Mouse (Mus musculus) CH12.LX (cell line): ENCODE data around the gene Tmem158. TPM values are rescaled to one million over a fixed set of nuclear protein-coding genes. Genes with fewer than 3 reads are reported as not detected.

ENCODE experiments used
- DNase-seq: peaks from one replicate; pipeline ENCODE4 v3.0.0-alpha.2; 2013; ENCODE audit errors: extremely low read depth
- H3K27ac ChIP-seq: 2 replicates; pipeline ENCODE4 v1.5.1; 2012; ENCODE audit warnings: low read depth, mild to moderate bottlenecking, control low read depth, moderate library complexity; ENCODE audit not compliant: insufficient read depth
- H3K27me3 ChIP-seq: replicated peaks from 2 replicates; pipeline ENCODE3; 2012; ENCODE audit warnings: inconsistent platforms
- H3K36me3 ChIP-seq, 2 experiments: replicated peaks in 1 of 2; 2 replicates each; pipeline versions ENCODE3 to v1.6.1; 2012; ENCODE audit warnings: inconsistent platforms in 1 of 2, low read length in 1 of 2, mild to moderate bottlenecking in 1 of 2, mixed read lengths in 1 of 2, moderate library complexity in 1 of 2; ENCODE audit not compliant: control insufficient read depth in 1 of 2, insufficient read depth in 1 of 2
- H3K4me1 ChIP-seq, 2 experiments: 2 replicates each; pipeline ENCODE4 v1.6.1; 2012; ENCODE audit warnings: inconsistent platforms in 1 of 2, moderate library complexity in 1 of 2; ENCODE audit not compliant: insufficient read depth in 2 of 2, control insufficient read depth in 1 of 2
- H3K4me2 ChIP-seq: 2 replicates; pipeline ENCODE4 v1.6.1; 2012; ENCODE audit warnings: low read depth, mild to moderate bottlenecking, control low read depth; ENCODE audit not compliant: poor library complexity, insufficient read depth, severe bottlenecking
- H3K4me3 ChIP-seq, 3 experiments: fragments of 150-350 bp in 1 of 3; sonication (generic) in 1 of 3; replicated peaks in 1 of 3; 2 replicates each; pipeline versions ENCODE3 to v1.5.1; 2011 to 2012; ENCODE audit warnings: low read depth in 2 of 3, low read length in 2 of 3, mild to moderate bottlenecking in 2 of 3, moderate library complexity in 2 of 3, control low read depth in 1 of 3, improper control_type of control experiment in 1 of 3, inconsistent platforms in 1 of 3, mixed read lengths in 1 of 3; ENCODE audit not compliant: poor library complexity in 1 of 3
- H3K79me2 ChIP-seq: replicated peaks from 2 replicates; pipeline ENCODE4 v1.6.1; 2012; ENCODE audit warnings: mild to moderate bottlenecking, moderate library complexity; ENCODE audit not compliant: control insufficient read depth, poor library complexity, insufficient read depth, severe bottlenecking; ENCODE audit errors: extremely low read depth
- H3K9ac ChIP-seq: 2 replicates; pipeline ENCODE4 v1.6.1; 2012; ENCODE audit warnings: low read depth, mild to moderate bottlenecking, control low read depth, moderate library complexity; ENCODE audit not compliant: insufficient read depth
- H3K9me3 ChIP-seq: replicated peaks from 2 replicates; pipeline ENCODE3; 2012; ENCODE audit warnings: low read length, inconsistent platforms, mixed read lengths
- TBP ChIP-seq: conservative IDR thresholded peaks from 2 replicates; pipeline ENCODE4 v1.6.1; 2011; ENCODE audit warnings: low read depth, low read length, improper control_type of control experiment
- dilution Hi-C: fragments of 300-500 bp; cut with MboI; formaldehyde crosslinking; loops from 2 replicates; pipeline ENCODE4 v1.14.3; 2020; ENCODE audit warnings: low sequenced_read_pairs; ENCODE audit not compliant: extremely low pct_unique_long_range_greater_than_20kb, extremely low pct_ligation_motif_present
- in situ Hi-C: fragments of 300-500 bp; cut with MboI; formaldehyde crosslinking; loops from 3 replicates; pipeline ENCODE4 v1.14.3; 2019; ENCODE audit warnings: low sequenced_read_pairs, low pct_ligation_motif_present, low pct_unique_long_range_greater_than_20kb, mixed read lengths
- polyA plus RNA-seq: library from polyadenylated mRNA; unstranded; fragments of >175 nt; gene quantifications from 2 replicates; pipeline ENCODE4 v1.2.1, GENCODE M21; 2012; ENCODE audit warnings: low read depth; ENCODE audit not compliant: insufficient read length
- total RNA-seq, 2 experiments: library from RNA; depleted of rRNA; stranded (reverse); fragments of 300-350 nt in 1 of 2; fragments of >200 nt in 1 of 2; gene quantifications; 2 replicates each; pipeline ENCODE4 v1.2.3; 2012 to 2014

Tmem158 gene
- total and polyA plus RNA-seq, 3 experiments = 2.1 to 7.3 (median 2.4) TPM

DNA sequence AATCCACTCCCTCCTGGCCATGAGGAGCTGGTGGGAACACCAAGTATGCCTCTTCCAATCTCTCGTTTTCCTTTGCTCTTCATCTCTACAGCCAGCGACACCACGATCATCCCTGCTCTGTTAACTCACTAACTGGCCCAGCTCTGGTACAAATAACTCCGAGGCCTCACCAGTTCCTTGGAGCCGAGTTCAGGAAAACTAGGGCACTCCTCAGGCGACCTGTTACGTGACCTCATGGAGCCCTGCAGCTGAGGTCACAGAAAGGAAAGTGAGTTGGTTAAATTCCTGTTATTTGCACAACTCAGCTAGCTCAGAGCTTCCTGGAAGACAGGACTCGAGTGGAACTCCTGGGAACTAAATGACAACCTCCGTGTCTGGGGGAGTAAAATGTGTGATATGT is 47.2 kb downstream of the Tmem158 start:
- Histone ChIP-seq H3K36me3 (no peaks in the 10 kb centered on the region), H3K27ac (no peak overlapping the region), H3K4me1 (no peaks in the 10 kb centered on the region), H3K9me3 (no peaks in the 10 kb centered on the region), H3K4me2 (no peak overlapping the region), H3K79me2 (no peaks in the 10 kb centered on the region), H3K4me3 (no peak overlapping the region), H3K9ac (no peak overlapping the region), H3K27me3 (no peaks in the 10 kb centered on the region)
- in situ Hi-C loops = no loop called here
- dilution Hi-C loops = no loop called here
- TF ChIP-seq TBP = no peak
- no peak for DNase-seq

Other genes with a start within 250 kb of the Tmem158 start
- 5.5 and 6.9 TPM in 2 replicates for gene Tmem42, start 239.4 kb downstream of the Tmem158 start, total RNA-seq (2012; rRNA removed)
- 5.1 and 5.3 TPM in 2 replicates for gene Tmem42, start 239.4 kb downstream of the Tmem158 start, total RNA-seq (2014; rRNA removed)
- gene Tmem42, start 239.4 kb downstream of the Tmem158 start, polyA plus RNA-seq = 6.4 and 6.8 TPM in 2 replicates
- 0.50 and 0.51 TPM in 2 replicates for gene Tgm4, start 226.0 kb downstream of the Tmem158 start, total RNA-seq (2012; rRNA removed)
- not detected in 2 replicates for gene Tgm4, start 226.0 kb downstream of the Tmem158 start, total RNA-seq (2014; rRNA removed)
- 0.24 and 0.26 TPM in 2 replicates for gene Tgm4, start 226.0 kb downstream of the Tmem158 start, polyA plus RNA-seq
- 37.2 and 45.1 TPM in 2 replicates for gene Zdhhc3, start 147.6 kb downstream of the Tmem158 start, total RNA-seq (2012; rRNA removed)
- gene Zdhhc3, start 147.6 kb downstream of the Tmem158 start, total RNA-seq (2014; rRNA removed) = 61.2 and 62.6 TPM in 2 replicates
- 61.4 and 74.4 TPM in 2 replicates for gene Zdhhc3, start 147.6 kb downstream of the Tmem158 start, polyA plus RNA-seq
- 135 and 154 TPM in 2 replicates for gene Exosc7, start 147.5 kb downstream of the Tmem158 start, total RNA-seq (2012; rRNA removed)
- gene Exosc7, start 147.5 kb downstream of the Tmem158 start, total RNA-seq (2014; rRNA removed) = 139 and 144 TPM in 2 replicates
- gene Exosc7, start 147.5 kb downstream of the Tmem158 start, polyA plus RNA-seq = 143 and 184 TPM in 2 replicates
- gene Clec3b, start 109.8 kb downstream of the Tmem158 start, total RNA-seq (2012; rRNA removed) = 0.13 TPM in 1 of 2 replicates, not detected in the other
- gene Clec3b, start 109.8 kb downstream of the Tmem158 start, total RNA-seq (2014; rRNA removed) = not detected in 2 replicates
- 0.31 and 0.33 TPM in 2 replicates for gene Clec3b, start 109.8 kb downstream of the Tmem158 start, polyA plus RNA-seq
- 3.1 and 3.4 TPM in 2 replicates for gene Cdcp1, start 44.7 kb downstream of the Tmem158 start, total RNA-seq (2012; rRNA removed)
- 3.6 and 4.3 TPM in 2 replicates for gene Cdcp1, start 44.7 kb downstream of the Tmem158 start, total RNA-seq (2014; rRNA removed)
- 5.0 and 5.9 TPM in 2 replicates for gene Cdcp1, start 44.7 kb downstream of the Tmem158 start, polyA plus RNA-seq
- 4,255 and 15,188 TPM in 2 replicates for gene Lars2, start 106.2 kb upstream of the Tmem158 start, total RNA-seq (2012; rRNA removed)
- 4.8 and 5.1 TPM in 2 replicates for gene Lars2, start 106.2 kb upstream of the Tmem158 start, total RNA-seq (2014; rRNA removed)
- 421 and 765 TPM in 2 replicates for gene Lars2, start 106.2 kb upstream of the Tmem158 start, polyA plus RNA-seq
- 64.5 and 68.6 TPM in 2 replicates for gene Limd1, start 217.9 kb upstream of the Tmem158 start, total RNA-seq (2012; rRNA removed)
- gene Limd1, start 217.9 kb upstream of the Tmem158 start, total RNA-seq (2014; rRNA removed) = 52.6 and 52.7 TPM in 2 replicates
- gene Limd1, start 217.9 kb upstream of the Tmem158 start, polyA plus RNA-seq = 54.6 and 60.5 TPM in 2 replicates